Mouse (Mus musculus) layer of hippocampus, adult 9-10 months (tissue): ENCODE results near the gene Nub1.

Experiments used
- DNase-seq: peaks from one replicate; pipeline ENCODE4 v3.0.0; 2022; ENCODE audit warnings: low spot score

Nub1 gene

DNA sequence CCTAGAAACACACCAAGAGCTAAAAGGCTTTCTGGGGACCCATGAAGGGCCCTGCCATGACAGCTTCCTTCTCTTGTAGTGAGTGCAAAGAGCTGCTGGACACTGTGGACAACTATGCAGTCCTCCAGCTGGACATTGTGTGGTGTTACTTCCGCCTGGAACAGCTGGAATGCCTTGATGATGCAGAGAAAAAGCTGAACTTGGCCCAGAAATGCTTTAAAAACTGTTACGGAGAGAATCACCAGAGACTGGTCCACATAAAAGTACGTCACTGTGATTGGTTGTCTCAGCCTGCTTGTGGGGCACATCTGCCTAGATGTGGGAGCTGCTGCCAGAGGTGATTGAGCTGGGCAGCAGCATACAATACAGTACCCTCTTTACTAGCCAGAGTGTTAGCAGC is 15.9 kb downstream of the Nub1 start:
- no peak for DNase-seq

DNA sequence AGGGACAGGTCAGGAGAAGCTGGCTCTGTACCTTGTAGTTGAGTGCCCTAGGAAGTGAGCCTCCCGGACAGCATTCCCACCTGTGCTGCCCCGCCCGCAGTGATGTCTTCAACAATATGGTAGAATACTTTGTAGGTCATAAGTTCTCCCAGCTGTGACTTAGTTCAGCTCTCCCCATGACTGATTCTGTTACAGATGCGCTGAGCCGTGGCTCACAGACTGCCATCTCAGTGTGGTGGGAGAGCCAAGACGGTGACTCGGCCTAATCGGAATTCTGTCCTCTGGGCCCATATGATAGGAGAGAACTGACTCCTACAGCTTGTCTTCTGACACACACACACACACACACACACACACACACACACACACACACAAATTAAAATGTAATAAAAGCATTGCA is 19.3 kb downstream of the Nub1 start:
- no peak for DNase-seq

GRCm38 (mm10) chr5:24709962-24710361 is 24.6 kb downstream of the Nub1 start:
- no peak for DNase-seq

DNA sequence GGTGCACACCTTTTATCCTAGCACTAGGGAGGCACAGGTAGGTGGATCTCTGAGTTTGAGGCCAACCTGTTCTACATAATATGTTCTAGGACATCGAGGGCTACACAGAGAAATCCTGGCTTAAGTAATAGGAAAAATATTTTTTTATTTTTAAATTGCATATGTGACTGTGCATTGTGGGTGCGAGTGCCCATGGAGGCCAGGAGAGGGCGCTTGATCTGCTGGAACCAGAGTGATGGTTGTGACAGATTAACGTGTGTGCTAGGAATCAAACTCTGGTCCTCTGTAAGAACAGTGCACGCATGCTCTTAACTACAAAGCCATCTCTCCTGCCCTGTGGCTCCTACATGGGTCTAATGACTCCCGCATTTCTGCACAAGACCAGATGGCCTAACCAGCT is 26.3 kb downstream of the Nub1 start:
- DNase-seq: no peak

DNA sequence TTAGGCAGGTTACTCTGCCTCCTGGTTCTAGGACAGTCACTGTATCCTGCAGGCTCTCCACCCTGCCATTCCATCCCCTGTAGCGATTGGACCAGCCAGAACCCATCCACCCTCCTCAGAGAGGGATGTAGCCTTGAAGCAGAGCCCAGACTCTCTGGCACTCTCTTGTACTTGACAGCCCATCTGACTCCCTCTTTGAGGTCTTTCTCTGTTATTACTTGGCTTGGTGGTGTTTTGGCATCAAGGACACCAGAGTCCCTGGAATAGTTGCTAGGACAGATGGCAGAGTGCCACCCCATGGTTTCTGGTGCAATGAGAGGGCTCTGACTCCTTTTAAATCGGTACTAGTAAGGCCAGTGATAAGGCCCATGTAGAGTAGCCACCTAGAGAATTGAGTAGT is 27.9 kb downstream of the Nub1 start:
- DNase-seq: peak; percentile 13

GRCm38 (mm10) chr5:24713987-24714386 is 28.7 kb downstream of the Nub1 start:
- no peak for DNase-seq

DNA sequence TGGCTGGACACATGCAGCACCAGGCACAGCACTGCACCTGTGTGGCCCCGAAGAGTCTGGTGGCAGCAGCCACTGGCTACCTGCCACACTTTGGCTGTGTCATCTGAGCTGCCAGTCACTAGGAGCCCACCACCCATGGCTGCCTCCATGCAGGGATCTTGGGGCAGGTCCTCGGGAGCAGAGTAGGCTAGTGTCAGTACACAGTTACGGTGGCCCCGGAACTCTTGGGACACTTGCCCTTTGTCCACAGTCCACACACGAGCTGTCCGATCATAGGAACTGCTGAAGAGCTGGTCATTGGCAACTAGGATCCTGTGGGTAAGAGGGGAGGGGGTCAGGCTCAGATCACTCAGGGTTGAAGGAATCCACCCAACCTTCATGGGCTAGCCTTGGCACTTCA is 32.7 kb downstream of the Nub1 start:
- no peak for DNase-seq

DNA sequence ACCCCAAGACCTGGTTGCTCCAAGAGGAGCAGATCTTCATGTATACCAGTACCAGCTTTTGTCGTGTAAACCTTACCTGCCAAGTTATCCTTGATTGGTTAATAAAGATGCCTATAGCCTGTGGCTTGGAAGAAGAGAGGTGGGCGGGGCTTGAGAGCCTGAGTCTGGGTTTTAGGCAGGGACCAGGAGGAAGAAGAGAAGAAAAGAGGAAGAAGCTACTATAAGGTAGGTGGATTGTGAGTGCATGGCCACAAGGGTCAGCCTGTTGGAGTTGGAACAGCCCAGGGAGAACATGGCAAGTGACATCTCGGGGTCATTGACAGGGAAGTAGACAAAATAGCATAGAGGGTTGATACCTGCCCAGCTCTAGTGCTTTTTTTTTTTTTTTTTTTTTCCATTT is 34.5 kb downstream of the Nub1 start:
- no peak for DNase-seq

DNA sequence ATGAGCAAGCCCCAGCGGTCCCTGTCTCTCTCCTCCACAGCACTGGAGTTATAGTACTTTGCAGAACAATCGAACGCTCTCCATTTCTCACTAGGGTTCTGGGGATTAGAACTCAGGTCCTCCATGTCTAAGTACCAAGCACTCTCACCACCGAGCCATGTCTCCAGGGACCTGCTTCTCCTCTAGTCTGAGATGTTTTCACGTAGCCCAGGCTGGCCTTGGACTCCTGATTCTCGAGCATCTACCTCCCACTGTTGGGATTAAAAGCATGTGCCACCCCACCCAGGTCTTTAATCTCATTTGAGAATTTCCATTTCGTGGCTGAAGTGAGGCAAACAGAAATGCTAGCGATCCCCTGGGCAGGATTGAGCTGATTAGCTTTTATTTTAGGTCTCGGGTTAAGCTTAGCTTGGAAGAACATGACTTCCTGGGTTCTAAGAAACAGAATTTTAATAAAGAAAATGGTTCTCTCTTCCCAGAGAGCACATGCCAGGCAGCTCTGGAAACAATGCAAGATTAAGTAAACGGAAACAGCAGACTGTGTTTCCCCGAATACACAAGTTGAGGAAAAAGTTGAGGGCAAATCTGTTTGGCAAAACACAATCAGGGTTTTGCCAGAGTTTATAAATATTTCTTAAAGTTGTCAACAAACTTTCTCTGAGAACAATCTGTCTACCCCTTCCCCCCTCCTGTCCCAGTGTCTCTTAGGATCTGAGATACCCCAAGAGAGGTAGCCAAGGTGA is 38.4 kb downstream of the Nub1 start:
- DNase-seq: no peak

GRCm38 (mm10) chr5:24724270-24724634 is 38.9 kb downstream of the Nub1 start:
- no peak for DNase-seq

DNA sequence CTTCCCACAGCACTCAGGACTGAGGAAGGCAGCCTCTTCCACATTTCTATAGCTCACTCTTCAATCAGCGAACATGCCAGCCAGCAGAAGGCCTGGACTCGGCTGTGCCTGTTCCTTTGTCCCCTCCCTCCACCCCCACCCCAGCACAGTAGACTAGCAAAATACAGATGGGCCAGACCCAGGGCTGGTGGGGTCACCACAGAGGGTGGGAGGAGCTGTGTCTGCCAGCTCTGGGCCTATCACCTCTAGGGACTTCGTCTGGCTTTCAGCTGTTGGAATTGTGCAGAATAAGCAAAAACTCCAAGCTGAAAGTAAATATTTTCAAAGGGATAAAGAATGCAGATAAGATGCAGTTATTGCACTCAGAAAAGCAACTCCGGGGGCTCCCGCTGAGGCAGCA is 39.5 kb downstream of the Nub1 start:
- no peak for DNase-seq

DNA sequence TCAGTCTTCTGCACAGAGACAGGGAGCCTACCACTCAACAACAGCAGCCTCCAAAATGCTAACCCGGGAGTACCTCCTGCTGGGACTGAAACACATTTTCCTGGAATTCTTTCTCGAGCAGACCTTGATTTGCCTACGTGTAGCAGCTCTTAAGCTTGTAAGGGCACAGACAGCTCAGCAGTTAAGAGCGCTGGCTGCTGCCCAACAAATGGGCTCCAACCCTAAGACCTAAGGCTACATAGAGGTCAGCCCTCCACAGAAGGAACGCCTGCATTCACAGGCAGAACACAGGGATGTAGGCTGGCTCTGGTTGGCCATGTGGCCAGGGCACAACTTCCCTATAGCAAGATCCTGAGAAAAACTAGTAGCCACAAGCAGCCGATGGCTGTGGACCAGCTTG is 40.6 kb downstream of the Nub1 start:
- no peak for DNase-seq

DNA sequence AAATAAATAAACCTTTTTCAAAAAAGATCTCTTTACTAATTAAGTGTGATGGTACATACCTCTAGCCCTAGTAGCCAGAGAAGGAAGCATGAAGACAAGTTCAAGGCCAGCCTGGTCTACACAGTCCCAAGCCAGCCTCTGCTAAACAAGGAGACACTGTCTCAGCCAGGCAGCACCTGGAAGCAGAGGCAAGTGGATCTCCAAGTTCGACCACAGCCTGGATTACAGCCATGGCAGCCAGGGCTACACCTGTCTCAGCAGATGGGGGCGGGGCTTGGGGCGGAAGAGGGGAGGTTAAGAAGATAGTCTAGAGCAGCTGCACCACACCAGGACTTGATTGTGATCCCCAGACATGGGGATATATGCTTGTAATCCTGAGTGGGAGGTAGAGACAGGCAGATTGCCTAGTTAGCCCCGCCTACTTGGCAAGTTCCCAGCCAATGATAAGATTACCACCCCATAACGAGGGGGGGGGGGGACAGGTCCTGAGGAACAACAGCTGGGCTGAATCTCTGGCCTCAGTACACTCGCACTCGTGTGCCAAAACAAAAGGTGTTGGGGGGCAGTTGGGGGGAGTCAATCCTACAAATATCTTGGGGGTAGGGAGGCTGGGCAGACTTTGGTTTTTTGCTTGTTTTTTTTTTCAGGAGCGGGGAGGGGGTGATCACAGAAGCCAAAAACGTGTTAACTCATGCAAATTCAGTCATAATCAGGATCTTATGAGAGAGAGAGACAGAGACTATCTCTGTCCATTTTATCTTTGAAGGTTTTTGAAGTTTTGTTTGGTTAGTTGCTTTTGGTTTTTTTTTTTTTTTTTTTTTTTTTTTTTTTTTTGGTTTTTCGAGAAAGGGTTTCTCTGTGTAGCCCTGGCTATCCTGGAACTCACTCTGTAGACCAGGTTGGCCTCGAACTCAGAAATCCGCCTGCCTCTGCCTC is 41.8 kb downstream of the Nub1 start:
- DNase-seq: no peak

- DNase-seq: no peak
These were observed 44.6 kb downstream of the Nub1 start for GRCm38 (mm10) chr5:24729797-24730487.

- DNase-seq: no peak
These were observed 45.1 kb downstream of the Nub1 start, which contains the start of gene Wdr86 for GRCm38 (mm10) chr5:24730488-24730871. Gene Wdr86, minus strand, starts transcription at chr5:24730727.

DNA sequence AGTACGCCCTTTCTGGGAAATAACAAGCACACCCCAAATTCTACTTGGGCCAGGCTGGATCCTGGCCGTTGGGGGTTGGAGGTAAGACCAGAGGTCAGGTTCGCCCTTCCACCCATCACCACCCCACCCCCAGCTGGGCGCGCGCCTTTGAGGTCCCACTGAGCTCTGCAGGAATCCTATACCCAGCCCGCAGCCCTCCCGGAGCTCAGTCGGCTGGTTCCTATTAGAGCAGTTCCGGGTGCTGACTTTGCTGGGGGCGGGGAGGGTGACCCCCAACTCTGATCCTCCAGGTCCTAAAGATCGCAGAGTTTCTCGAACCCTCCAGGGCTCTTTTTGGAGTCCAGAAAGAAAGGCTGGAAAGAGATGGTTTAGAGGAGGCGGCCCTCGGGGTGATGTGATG is 45.7 kb downstream of the Nub1 start:
- DNase-seq: no peak

DNA sequence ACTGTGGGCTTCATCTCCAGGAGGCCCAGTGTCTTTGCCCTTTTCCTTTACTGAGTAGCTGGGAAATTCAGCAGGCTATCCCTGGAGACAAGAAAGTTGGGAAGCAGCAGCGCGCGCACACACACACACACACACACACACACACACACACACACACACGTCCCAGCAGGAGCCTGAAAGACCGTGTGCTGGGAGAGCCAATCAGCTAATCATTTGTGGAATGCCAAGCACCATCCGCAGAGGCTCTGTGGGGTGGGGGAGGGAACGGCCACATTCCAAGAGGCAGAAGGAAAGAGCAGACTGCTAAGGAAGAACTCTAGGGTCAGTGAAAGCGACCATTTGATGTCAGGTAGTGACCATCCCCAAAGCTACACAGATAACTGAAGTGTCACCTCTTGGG is 47.8 kb downstream of the Nub1 start:
- DNase-seq: no peak

- no peak for DNase-seq
These were observed 48.6 kb downstream of the Nub1 start for GRCm38 (mm10) chr5:24733771-24734426.

GRCm38 (mm10) chr5:24737595-24737994 is 52.3 kb downstream of the Nub1 start:
- no peak for DNase-seq

DNA sequence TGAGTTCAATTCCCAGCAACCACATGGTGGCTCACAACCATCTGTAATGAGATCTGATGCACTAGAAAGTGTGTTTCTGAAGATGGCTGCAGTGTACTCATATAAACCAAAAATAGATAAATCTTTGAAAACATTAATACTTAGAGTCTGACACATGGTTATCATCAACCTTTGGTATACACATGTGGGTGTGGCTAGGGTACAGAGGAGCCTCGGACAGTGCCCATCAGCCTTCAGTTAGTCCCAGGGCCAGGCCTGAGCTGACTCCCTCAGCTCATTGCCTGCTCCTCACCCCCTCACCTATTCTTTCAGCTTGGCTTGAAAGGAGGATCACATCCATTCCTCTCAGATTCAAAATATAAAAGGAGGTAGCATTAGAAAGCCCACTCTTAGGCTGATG is 53.2 kb downstream of the Nub1 start:
- DNase-seq: no peak

DNA sequence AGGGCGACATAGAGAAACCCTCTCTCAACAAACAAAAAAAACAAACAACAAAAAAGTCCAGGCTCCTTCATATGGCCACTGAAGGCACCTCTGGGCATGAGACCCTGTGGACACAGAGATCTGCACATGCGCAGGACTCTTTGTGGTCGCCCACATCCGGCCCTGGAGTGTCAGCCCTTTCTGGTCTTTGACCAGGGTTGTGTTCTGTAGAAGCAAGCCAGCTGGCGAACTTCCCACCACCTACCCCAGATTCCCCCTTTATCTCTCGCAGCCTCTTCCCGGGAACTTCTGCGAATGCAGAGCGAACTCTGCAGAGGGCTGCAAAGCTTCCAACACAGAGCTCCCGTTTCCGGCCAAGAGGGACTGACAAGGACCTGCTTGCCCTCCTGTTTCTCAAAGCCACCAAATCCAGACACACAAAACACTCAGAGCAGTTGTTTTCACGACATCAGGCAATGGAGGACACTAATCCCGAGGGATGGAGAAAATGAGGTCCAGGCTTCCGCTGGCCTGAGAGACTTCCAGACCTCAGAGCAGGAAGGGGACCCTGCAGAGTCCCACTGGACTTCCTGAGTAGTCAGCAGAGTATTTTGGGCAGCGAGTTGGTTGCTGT is 53.9 kb downstream of the Nub1 start:
- DNase-seq: peak; percentile 36
